Mouse (Mus musculus): ENCODE measurements at regions not wholly inside any gene's neighbourhood (a gene's known extent, or its start where the extent isn't known, plus 50 kb on each side); places are given as distances from the start of the nearest gene placed in this dataset.
A peak's percentile ranks its signal among the peaks of the same experiment; 100 is the strongest.

DNA sequence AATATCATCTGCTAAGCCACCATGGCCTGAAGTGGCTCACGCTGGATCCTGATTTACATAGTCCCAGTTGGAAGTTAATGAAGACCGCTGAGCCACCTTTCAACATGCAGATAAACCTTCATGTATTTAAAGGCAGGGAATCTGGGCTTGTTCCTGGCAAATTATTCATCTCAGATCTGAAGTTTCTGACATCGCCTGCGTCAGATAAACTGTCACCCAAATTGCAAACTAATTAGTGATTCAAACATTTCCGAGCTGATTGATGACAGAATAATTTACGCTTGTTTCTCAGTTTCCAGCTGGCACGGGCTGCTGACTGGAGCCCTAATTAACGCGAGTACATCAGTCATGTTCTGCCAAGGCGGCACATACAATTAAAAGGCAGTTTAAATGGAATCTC lies 179.3 kb upstream of the Tle4 start:
- no peak for DNase-seq

DNA sequence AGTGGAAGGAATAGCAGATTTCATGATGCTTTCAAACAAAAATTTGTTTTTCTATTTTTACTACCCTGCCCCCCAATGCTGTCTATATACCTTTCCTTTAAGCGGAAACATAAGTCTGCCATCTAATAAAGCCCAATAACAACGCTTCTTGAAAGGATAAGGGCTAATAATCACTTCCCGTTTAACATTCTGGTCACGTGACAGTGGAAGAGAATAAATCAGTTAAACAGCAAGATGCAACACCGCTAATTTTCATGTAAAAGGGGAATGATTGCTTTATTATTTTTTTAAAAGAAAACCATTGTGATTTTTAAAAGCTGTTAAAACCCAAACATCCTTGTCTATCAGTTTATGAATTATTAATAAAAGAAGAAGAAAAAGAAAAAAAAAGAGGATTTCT lies 178.9 kb upstream of the Tle4 start:
- DNase-seq = no peak

DNA sequence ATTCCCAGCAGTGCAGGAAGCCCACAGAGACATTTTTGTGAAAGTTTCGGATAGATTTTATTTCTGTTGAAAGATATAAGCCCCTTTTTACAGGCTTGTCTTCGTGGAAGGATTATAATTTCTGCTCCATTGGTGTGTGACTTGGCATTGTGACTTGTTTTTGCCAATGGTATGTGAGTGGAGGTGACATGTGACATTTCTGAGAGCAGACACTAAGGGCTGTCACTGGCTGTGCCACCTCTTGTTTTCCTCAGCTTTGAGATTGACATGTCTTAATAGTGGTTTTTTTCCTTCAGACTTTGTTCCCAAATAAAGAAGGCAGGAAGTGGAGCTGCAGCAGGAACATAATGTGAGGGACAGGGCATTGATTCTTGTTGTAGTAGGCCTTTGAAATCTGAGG lies 174.9 kb upstream of the Tle4 start:
- no peak for DNase-seq

DNA sequence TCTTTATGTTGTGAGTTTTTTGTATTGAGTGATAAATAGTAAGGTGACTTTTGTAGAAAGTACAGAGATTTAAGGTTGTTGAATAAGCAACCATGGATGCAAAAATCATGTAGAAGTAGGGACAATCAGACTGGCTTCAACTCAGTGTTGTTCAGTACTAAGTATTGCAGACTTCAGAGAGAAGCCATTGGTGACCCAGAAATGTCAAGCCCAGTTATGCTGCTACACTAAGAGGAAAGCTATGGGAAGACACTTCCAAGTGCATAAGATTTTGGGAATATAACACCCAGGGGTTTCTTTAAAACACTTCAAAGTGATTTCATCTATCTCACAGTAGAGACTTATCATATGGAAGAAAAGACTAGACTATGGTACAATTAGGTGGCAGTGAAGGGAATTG lies 154.8 kb upstream of the Tle4 start:
- no peak for DNase-seq

DNA sequence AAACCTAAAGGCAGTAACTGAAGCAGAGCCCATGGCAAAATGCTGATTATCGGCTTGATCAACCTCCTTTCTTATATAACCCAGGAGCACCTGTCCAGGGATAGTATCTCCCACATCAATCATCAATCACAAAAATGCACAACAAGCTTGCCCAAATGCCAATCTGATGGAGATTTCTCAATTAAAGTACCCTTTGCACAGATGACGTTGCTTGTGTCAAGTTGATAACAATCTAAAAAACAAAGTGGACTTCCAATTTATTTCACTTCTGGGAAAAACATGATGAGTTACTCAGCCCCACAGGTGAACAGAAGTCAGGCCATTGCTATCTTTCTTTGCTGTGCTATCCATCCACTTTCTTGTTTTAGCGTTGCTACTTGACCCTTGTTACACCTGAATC lies 144.5 kb upstream of the Tle4 start:
- no peak for DNase-seq

DNA sequence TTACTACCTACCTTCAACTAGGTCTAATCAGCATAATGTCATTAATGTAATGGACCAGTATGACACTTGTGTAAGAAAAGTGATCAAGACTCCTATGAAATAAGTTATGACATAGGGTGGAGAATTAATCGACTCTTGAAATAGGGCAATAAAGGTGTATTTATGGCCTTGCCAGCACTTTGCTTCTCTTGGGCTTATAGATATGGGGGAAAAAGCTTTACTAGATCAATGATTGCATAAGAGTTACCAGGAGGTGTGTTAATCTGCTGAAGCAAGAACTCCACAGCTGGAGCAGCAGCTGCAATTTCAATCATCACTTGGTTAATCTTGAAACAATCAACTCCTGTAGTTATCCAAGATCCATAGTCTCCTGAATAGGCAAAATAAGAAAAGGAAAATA lies 143.1 kb upstream of the Tle4 start:
- DNase-seq = no peak

DNA sequence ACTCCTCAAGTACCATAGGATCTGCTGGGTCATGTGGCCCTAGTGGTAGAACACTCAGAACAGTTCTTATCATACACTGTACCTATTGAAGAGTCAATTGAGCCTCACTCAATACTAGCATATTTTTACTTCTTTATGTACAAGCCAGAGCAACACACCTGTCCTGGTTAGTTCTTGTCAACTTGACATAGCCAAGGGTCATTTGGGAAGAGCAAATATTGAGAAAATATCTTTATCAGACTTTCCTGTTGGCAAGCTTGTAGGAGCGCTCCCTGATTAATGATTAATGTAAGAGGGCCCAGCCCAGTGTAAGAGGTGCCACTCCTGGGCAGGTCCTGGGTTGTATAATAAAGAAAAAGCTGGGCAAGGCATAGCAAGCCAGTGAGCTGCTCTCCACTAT lies 142.3 kb upstream of the Tle4 start:
- DNase-seq = no peak

DNA sequence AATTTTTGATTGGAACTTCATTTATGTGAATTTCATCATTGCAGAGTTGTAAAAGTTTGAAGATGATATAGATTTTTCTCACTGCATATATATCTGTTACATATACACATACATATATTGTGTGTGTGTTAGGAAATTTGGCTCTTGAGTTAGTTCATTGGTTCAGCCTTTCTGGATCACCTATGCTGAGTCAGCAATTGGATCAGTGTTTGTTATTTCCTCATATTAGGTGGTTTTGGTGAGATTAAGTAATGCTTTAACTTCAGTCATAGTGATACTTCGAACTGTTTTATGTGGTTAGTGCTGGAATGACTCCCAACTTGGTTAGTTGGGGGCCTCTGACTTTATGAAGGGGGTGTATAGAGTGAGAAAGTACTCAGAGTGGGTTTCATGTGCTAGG lies 138.7 kb upstream of the Tle4 start:
- no peak for DNase-seq

DNA sequence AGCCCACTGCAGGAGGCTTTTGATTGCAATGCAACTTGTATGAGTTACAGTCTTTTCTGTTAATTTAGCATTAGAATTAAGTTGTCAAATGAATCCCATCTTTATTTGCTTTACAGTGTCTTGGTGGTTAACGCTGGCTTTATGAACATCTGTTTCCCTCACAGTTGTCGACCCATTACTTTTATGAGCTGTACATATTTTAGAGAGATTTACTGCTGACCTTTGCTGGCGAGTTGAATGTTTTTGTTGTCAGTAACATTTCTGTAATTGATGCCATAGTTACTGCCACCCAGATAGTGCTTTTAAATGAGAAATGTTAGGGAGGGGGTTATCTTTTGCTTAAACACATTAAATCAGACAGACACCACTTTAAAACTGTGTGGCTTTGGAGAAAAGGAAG lies 127.5 kb upstream of the Tle4 start:
- DNase-seq = no peak

DNA sequence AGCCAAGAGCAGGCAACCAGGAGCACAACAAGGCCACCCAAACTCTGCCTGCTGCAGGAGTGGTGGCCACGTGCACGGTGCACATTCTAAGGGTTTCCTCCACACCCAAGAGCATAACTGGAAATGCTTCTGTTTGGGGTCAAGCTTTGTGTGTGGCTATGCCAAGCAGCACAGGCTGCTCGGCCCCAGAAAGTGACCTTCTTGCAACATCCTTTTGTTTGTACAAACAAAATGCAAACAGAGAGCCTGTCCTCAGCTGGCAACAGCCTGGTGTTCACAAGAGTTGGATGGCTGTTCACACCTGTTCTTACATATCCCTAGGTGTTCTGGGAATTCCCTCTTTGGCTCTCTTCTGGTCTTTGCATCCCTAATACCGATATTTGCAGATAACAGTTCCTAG lies 126.8 kb upstream of the Tle4 start:
- DNase-seq = no peak

DNA sequence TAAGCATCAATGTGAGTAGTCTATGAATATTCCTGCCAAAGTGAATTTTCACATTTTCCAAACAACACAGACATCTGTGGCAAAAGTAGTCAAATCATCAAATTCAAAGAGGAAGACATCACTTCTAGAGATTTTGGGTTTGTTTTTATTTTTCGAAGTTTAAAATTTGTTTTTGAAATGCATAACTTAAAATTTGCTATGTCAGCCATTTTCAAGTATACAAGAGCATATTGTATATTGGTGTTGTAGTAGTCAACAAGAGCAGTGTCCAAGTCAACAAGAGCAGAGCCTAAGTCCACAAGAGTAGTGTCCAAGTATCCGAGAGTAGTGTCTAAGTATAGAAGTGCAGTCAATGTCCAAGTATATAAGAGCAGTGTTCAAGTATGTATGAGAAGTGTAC lies 107.9 kb upstream of the Tle4 start:
- no peak for DNase-seq

DNA sequence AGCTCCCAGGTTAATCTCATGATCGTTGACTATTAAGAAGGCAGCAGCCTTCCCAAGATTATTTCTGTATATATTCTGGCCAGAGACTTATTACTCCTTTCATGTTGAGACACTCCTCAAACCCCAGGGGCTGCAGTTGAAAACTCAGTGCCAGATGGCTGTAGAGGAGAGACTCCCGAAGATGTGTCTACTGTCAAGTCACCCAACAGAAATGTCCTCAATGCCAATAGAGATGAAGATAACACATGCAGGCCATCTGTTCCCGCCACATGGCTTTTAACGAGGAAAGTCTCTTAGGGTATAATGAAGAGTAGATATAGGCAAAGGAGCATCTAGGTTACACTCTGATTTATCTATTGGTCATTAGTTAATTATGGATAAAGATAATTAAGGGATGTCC lies 103.3 kb upstream of the Tle4 start:
- DNase-seq = no peak

DNA sequence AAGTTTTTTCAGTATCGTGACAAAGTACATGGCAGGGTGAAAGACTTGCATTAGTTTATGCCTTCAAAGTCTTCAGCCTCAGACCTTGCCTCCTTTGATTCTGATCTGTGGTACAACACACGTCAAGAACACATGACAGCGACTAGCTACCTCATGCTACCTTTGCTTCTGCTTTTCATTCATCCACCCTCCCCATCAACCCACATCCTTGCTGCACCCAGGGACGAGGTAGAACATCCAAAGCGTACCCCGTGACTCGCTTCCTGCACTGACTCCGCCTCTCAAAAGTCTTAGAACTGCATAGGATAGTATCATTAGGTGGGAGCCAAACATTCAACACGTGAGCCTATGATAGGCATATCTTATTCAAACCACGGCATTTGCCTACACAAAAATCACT lies 97.5 kb upstream of the Tle4 start:
- DNase-seq = no peak

DNA sequence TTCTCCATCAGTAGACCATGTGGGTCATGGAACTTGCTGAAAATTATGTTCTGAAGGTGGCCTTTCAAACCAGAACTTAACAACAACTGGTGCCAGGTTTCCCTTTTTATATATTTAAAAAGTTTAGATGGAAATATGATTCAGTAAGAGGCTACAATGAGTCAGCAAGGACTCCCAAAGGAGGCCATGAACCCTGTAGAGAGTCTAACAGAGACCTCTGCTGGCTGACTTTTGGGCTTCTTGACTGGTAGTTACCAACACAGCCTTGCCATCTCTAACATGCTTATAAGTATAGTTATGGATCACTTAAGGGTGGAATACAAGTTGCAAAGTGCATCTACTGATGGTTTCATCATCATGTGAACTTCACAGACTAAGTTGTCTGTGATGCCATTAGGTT lies 94.3 kb upstream of the Tle4 start:
- DNase-seq = peak; percentile 11

DNA sequence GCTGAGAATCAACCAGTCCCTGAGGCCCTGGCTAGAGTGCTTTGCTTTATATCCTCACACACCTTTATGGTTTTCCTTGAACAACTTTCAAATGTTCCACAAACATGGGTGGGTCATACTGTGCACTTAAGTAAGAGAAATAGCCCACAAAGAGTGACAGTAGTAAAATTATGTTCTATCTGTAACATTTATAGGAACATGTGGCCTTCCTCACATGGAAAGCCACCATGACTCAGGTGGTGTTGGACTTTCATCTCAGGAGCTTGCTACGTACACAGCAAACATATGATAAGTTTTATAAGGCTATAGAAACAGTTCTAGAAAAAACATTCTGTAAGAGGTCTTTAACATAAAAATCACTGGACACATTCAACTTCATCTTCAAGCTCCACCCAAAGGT lies 87.8 kb upstream of the Tle4 start:
- no peak for DNase-seq

DNA sequence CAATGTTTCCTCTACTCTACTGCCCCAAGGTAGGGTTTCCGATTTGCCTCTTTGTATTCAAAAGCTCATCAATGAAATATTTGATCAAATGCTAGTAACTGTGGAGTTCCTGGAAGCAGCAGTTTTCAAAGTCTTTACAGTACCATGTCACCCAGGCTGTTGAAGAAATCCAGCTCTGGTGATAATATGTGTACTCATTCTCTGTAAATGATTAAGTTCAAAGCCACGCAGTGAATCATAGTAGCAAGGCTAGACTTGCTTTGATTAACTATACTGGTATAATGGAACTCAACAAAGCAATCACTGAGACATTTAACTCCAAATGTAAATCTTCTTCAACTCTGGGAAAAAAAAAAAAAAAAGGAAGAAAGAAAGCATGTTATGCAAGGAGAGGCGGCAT lies 86.8 kb upstream of the Tle4 start:
- no peak for DNase-seq

DNA sequence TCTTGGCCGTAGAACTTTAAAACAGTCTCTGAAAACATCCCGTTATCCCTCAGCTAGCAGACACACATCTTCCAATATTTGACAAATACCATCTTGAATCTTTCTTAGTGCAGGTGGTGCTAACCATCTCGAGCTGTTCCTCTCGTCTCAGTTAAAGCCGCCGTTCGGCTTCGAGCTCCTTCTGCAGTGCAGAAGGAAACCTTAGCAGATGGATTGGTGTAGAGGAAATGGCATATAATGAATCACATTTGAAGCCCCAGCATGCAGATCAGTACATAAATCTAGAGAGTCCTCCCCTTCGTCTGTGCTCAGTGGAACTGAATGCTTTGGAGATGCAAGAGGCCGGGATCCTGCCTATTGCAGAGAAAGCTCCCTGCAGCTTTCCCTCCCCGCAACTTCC lies 83.5 kb upstream of the Tle4 start:
- no peak for DNase-seq

DNA sequence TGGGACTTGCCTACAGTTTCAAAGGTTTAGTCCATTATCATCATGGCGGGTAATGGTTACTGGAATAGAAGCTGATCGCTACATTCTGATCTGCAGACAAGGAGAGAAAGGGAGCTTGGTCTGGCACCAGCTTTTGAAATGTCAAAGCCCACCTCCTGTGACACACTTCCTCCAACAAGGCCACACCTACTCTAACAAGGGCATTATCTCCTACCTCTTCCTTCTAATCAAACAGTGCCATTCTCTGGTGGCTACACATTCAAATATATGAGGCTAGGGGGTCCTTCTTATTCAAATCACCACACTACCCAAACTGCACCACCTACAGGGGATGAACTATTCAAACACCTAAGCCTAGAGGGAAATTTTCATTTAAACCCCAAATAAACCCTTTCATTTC lies 81.9 kb upstream of the Tle4 start:
- DNase-seq = no peak

DNA sequence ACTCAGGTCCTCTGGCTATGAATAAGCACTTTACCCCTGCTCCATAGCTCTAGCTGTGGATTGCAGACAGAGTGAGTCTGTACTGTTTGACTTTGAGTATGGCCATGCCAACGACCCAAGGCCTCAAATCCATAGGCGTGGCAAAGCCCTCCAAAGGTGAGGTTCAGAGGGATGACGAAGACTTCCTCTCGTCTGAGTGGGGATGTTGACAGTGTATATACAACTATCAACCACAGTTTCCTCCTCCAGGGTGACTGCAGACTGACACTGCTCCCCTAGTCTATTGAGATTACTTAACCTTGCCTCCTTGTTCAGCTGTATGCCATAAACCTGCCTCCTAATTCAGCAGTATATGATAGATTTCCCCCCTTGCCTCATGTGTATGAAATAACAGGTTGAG lies 80.7 kb upstream of the Tle4 start:
- DNase-seq = no peak

DNA sequence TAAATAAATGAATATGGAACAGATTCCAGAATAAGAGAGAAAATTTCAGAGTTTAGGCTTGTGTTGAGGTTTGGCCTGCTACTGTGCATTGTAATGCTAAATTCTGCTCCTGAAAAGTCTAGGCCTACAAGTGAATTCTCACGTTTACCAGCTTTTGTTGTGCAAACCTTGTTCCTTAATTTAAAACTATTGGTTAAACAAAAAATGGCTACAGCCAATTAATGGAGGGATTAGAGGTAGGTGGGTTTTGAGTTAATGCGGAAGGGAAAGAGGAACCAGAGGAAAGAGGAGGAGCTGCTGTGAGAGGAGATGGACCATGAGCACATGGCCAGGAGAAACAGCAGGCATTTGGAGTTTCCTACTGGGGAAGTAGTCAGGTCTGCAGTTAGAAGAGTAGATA lies 79.1 kb upstream of the Tle4 start:
- DNase-seq = no peak

DNA sequence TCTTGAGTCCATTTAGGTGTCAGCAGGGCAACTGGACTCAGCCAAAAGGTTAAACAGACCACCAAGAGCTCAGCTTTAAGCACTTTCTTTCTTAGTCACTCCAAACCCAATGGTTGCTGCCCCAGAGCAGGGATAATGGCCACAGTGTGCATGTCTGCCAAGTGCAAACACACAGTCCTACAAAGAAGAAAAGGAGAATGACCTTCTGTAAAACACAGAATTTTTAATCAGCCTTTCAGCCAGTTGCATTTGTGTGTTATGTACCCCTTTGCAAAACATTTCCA lies 72.9 kb upstream of the Tle4 start:
- DNase-seq = no peak

DNA sequence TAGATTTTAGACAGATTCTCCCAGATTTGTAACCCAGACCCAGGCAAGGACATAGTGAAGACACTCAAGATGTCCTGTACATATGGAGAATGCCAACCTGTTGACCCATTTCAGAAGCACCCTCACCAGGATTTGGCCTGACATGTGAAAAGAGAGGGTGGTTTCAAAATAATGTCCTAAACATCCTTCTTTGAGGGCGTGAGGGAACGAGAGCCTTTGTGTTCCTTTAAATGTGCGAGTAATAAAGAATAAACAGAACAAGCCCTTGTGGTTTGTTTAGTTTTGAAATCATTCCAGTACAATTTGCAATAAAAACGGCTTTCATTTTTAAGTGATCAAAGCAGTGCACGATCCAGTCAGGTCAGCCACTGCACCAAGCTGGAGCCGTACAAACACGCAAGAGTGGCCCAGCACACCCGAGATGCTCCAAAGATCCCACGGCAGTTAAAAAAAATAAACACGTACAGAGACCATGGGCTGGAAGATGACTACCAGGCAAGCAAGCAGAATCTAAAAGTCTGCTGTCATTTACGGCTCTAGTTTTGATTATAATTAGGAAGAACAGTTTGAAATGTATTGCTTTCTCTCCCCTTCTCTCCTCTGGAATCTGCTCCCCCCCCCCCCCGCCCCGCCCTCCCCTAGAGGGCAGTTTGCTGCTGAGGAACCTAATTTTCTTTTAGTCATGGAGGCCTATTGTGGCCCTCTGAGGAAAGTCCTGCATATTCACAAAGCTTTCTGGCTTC lies 72.4 kb upstream of the Tle4 start:
- DNase-seq = no peak

DNA sequence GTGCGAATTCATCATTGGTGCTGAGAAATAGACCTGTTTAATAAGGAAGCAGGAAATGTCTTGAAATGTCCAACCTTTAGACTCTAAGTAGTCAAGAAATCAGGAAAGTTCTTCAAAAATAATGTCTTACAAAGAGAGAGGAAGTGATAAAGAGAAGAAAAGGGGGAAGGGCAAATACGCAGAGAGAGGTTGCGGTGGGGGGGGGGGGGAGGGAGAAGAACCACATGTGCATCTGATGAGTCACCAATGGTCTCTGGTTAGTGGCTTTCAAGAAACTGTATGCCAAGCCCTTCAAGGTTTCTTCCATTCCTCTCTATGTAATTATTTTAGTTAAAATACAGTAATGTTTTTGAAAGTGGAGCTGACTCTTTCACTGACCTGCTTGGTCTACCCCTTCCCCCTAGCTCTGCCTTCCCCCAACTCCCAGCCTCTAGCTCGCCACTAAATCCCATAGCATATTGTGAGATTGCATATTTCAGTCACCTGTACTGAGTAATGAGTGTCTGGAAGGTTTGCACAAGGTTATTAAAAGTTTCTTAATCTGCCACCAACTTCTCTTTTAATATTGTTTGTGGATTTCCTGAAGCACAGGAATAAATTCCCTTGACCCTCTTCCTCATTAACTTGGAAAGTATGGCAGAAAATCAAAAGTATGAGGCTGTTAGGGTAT lies 70.8 kb upstream of the Tle4 start:
- no peak for DNase-seq

DNA sequence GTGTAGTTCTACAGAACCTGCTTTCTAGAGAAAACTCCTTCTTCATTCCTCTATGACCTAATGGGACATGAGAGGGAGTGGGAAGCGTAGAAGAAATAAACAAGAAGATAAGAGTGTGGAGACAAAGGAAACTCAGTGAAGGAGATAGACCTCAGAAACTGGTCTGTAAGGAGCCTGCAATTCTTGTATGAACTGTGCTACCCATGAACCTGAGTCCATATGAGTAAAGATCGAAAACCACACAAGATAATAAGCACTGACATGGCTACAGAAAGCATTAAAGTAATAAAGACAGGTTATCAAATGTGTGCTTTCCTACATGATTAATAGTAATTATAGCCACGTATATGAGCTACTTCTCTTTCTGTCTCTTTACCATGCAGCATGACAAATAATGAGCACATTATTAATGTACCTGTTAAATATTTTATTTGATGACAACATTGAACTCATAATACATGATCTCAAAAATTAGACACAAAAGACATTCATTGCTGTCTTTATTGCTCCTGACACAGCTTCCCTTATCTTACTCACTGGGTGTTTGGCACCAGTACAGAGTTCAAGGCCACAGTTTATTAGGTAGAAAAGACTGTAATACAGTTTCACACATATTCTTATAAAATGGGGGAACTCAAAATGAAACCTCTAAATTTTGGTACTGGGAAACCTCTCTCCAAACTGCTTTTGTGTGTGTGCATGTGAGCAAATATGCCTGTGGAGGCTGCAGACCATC lies 67.0 kb upstream of the Tle4 start:
- no peak for DNase-seq
